Mouse (Mus musculus) liver, postnatal 0 days (tissue): ENCODE data around the gene Fbxw26.
"Not testable (repeated sequence)": the region's sequence is repeated elsewhere in the genome, so short reads cannot be mapped to it uniquely, and the experiment has no call there.

Source experiments
- CTCF ChIP-seq: sonication (generic); IDR thresholded peaks from 2 replicates; pipeline ENCODE4 v1.5.1; 2016; ENCODE audit warnings: antibody characterized with exemption, low read depth
- EP300 ChIP-seq: IDR thresholded peaks from 2 replicates; pipeline ENCODE4 v1.6.1; 2016; ENCODE audit warnings: antibody characterized with exemption, low read depth, mild to moderate bottlenecking

GRCm38 (mm10) chr9:109766841-109767240, 21.0 kb upstream of the Fbxw26 start:
- TF ChIP-seq CTCF, EP300: not testable (repeated sequence)
